Mouse (Mus musculus): ENCODE results near the gene Ctnna3.

Ctnna3 gene

GRCm38 (mm10) chr10:63771656-63772055 is 341.8 kb downstream of the Ctnna3 start:
- DNase-seq: no peak

- DNase-seq: no peak
These were observed 342.2 kb downstream of the Ctnna3 start for GRCm38 (mm10) chr10:63772074-63772473.

- DNase-seq: no peak
These were observed 352.1 kb downstream of the Ctnna3 start for GRCm38 (mm10) chr10:63781948-63782347.

DNA sequence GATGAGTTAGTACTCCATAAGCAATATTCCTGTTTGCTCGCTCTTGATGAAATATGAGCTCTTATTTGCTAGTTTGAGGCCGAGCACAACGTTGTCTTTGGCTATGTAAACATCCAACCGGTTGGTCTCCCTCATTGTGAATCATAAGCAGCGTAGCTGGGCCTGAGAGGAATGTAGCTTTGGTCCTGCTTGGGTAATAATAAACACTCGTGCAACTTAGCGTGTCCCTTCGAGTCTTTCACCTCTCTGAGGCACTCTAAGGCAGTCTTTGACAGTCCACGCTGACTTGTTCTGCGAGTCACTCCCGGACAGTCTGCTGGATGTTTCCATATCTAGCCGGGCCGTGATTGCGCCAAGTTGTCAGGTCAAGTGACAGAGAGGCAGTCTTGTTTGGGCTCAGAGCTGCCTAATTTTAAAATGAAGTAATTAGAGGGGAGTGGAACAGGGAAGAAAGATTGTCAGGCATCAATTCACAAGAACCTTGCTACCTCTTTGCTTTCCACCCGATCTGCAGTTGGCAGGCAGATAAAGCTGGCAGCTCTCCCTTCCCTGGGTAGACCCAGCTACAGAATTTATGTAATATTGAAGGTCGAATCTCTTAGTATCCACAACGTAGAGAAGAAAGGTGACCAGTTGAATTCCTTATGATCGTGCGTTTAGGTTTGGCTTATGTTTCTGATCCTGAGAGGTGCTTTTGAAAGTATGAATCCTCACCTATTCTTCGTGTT is 355.1 kb downstream of the Ctnna3 start:
- no peak for DNase-seq

GRCm38 (mm10) chr10:63786390-63786789 is 356.5 kb downstream of the Ctnna3 start:
- no peak for DNase-seq

DNA sequence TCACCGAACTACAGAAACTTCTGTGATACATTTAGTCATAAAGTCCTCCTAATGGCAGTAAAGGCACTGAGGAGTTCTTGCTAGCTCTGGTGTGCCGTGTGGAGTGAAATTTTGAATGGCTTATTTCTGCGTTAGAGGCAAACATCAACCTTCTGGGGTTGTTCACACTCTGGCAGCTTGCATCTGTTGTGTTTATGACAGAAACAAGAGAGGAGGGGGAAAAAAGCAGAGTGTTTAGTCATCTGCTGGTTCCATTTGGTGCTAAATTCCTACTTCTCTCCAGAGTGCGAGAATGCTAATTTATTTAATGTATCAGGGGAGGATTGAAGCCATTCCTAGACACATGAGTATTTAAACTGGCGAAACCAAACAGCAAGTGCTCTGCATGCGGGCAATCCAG is 374.0 kb downstream of the Ctnna3 start:
- no peak for DNase-seq

DNA sequence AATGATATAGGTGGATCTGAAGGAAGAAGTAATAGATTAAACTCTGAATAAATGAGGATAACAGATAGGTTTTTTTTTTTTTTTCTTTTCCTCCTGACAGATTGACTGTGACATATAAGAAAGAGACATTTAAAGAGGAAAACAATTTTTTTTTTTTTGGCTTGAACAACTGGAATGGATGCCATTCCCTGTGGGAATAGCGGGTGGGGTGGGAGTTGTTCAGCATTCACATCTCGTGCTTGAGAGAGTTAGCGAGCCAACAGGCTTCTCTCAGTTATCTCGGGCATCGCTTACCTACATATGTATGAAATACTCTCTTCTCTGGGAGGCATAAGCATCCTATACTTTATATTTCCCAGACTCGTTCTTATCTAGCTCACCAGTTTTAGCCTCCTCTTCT is 375.7 kb downstream of the Ctnna3 start:
- DNase-seq: no peak

DNA sequence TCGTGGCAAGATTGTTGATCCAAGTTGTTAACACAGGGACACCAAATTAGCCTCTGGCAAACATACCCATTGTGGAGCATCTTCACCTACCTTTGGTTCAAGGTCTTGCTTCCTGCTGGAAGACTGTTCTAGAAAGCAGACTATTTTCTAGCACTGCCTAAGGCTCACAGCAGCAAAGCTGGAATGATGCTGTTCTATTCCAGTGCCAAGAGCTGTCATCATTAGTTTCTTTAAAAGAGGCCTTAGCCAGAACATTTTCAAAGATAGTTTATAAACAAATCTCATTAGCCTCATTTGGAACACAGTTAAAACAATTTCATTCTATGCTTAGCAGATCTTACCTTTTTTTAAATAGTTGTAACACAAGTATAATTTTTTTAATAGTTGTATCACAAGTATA is 376.4 kb downstream of the Ctnna3 start:
- DNase-seq: no peak

DNA sequence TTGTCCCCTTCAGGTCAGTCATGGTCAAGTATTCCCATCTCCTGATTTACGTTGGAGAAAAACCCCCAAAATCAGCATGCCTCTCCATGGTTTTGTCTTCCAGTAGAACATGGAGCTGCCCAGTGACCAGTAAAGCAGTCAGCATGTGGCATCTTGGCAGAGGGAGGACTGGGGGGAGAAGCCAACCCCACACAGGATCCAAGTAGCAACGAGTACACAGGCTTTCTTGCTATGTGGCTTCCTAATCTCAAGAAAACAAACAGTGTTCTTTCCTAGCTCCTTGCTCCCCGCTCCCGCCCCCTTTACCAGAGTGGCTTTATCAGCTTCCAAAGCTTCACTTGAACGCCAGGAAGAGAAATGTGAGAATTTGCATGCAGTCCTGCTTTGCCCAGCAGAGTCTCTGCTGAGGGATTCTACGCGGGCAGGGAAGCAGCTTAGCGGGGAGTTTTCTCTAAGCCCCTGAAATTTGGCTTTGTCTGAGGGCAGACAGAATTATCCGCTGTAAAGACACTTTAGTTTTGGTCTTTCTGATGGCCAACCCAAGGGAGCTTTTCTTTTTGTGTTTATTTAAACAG is 380.2 kb downstream of the Ctnna3 start:
- DNase-seq: peak; percentile 50

GRCm38 (mm10) chr10:63839011-63839410 is 409.1 kb downstream of the Ctnna3 start:
- DNase-seq: peak; percentile 40

DNA sequence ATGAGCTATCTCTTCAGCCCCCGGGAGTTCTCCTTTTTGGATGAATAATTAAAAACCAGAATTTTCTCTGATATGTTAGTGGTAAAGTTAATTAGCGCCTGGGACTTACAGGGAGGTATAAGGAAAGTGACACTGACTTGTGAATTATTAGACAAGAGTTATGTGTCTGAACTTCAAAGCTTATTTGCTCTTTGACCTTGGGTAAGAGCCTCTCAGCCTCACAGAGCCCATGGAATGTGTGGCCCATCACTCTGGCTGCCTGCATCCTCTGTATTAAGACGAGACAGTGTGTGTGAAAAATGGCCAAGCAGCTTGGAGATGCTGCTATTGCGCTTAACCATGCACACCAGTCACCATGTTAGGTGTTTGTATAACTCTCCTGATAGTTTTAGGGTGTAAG is 422.0 kb downstream of the Ctnna3 start:
- no peak for DNase-seq

DNA sequence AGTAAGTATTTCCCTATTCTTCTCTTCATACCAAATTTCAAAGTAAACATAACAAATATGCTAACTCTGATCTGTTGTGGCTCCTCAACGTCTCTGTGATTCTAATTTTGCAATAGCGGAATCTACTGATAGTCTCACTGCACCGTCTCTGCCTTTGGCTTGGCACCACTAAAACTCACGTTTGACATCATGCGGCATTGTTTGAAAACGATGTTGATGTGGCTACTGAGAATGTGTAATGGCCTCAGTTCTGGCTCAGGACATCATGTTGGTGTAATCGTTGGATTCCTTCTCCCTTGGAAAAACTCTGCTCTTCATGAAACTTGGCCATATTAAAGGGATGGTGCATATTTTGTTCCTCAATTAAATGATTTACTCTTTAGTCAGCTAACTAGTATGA is 439.2 kb downstream of the Ctnna3 start:
- no peak for DNase-seq

GRCm38 (mm10) chr10:63880462-63880903 is 450.6 kb downstream of the Ctnna3 start:
- peak; percentile 91 for DNase-seq

- peak; percentile 39 for DNase-seq
These were observed 456.7 kb downstream of the Ctnna3 start for GRCm38 (mm10) chr10:63886449-63887088.

- no peak for DNase-seq
These were observed 464.7 kb downstream of the Ctnna3 start for GRCm38 (mm10) chr10:63894612-63895011.

DNA sequence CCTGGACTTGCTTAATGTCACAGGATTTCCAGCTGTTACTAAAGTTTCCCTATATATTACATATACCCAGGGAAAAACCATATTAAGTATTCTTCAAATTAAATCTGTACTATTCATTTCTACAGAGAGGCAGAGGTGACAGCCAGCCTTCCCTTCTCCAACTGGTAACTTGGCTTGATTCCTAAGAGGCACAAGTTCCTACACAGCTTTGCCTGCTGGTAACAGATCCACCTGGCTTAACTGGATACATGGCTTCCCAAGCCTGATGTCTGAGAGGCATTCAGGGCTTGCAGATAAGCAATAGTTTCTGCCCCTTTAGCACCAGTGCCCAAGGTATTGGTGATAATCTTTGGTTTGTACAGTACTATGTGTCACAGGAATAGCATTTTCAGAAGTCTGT is 470.0 kb downstream of the Ctnna3 start:
- peak; percentile 39 for DNase-seq

DNA sequence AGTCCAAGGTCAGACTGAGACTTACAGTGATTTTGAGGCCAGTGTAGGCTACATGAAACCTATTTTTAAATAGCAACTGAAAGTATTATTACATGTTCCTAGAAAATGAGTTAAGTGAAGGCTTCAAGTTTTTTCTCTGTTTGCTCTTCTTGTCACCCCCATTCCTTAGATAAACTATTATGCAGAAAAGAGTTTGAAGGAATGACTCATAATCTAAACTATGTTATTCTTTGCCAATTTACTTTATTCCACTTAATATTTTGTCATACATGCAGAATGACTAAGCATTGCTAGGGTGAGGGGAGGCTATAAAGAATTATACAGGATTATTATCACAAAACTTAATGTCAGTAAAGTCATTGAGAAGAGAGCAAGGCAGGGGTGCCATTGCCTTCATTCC is 479.0 kb downstream of the Ctnna3 start:
- no peak for DNase-seq

- DNase-seq: no peak
These were observed 497.4 kb downstream of the Ctnna3 start, which contains the start of gene Gm10118 for GRCm38 (mm10) chr10:63927334-63927733. Gm10118 (minus strand) TSS chr10:63927434.

- DNase-seq: peak; percentile 55
These were observed 504.0 kb downstream of the Ctnna3 start for GRCm38 (mm10) chr10:63933946-63934345.

DNA sequence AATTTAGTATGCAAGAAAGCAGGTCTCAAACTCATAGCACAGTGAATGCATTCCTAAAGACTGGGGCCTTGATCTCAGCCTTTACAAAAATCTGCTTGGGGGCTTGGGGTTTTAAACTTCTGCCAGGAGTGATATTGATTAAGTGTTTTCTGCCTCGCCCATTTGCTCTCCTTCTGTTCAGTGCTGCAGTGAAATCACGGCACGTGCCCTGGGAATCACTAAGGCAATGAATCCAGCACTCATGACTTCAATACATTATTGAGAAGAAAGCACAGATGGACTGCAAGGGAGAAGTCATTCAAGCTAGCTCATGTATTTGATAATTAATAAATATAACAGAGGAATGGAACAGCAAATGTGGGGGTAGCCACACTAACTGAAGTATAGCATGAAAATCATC is 515.6 kb downstream of the Ctnna3 start:
- DNase-seq: no peak

- peak; percentile 78 for DNase-seq
These were observed 517.4 kb downstream of the Ctnna3 start for GRCm38 (mm10) chr10:63947266-63947665.

DNA sequence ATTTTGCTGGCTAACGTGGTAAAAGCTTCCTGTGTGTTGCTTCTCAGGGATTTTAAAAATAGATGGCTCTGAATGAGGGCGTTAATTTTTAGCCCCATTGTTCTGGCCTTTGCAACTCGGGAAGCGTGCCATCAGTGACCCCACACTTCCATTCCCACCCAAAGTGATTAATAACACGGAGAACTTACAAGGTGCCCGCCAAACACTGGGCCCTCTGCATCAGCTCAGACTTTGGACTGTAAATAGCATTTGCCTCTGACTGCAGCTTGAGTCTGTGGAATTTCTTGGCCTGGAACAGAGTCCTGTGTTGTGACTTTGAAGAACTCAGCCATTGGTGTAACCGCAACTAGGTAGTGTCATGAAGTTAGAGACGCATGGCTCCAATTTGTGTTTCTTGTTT is 521.0 kb downstream of the Ctnna3 start:
- no peak for DNase-seq

GRCm38 (mm10) chr10:63951481-63951880 is 521.6 kb downstream of the Ctnna3 start:
- no peak for DNase-seq

- peak; percentile 63 for DNase-seq
These were observed 524.5 kb downstream of the Ctnna3 start for GRCm38 (mm10) chr10:63954308-63954930.
